19 mouse cellular contexts compared by ENCODE assay signal in genomic region chr5:89061097-89061496, GRCm38 (mm10).
"Had no signal": no experiment of that assay in that cellular context is flagged by ENCODE, and none has a peak within 500 bp of the region (broad histone marks: within the 10 kb centered on the region; RNA-seq: fewer than 3 reads in every experiment).

No protein-coding gene starts in this region.

- H3K27me3 ChIP-seq: lung, embryonic 15.5 days; midbrain, embryonic 13.5 days; midbrain, embryonic 15.5 days; neural tube, embryonic 13.5 days; neural tube, embryonic 15.5 days had no signal

- H3K9me3 ChIP-seq: lung, embryonic 15.5 days; midbrain, embryonic 13.5 days; midbrain, embryonic 15.5 days; neural tube, embryonic 13.5 days; neural tube, embryonic 15.5 days had no signal

- H3K9ac ChIP-seq: liver, postnatal 0 days; lung, embryonic 15.5 days; midbrain, embryonic 13.5 days; midbrain, embryonic 15.5 days; neural tube, embryonic 13.5 days; neural tube, embryonic 15.5 days had no signal

- H3K36me3 ChIP-seq: lung, embryonic 15.5 days; midbrain, embryonic 13.5 days; midbrain, embryonic 15.5 days; neural tube, embryonic 13.5 days; neural tube, embryonic 15.5 days had no signal

- H3K27ac ChIP-seq: lung, embryonic 15.5 days; midbrain, embryonic 13.5 days; midbrain, embryonic 15.5 days; neural tube, embryonic 13.5 days; neural tube, embryonic 15.5 days had no signal

- ATAC-seq: liver, postnatal 0 days; lung, postnatal 0 days; midbrain, embryonic 13.5 days; midbrain, embryonic 15.5 days had no signal

- DNase-seq: liver, postnatal 0 days; lung, adult 2 months; lung, postnatal 4 days; retina, postnatal 1 day; right cerebral cortex, adult 18-20 months; right cerebral cortex, postnatal 25 days; right cerebral cortex, postnatal 4 days; spleen, adult 18-20 months; thymus, adult 18-20 months; thymus, postnatal 14 days; thymus, postnatal 36 days had no signal

- H3K4me2 ChIP-seq: lung, embryonic 15.5 days; midbrain, embryonic 11.5 days; midbrain, embryonic 13.5 days; midbrain, embryonic 15.5 days; neural tube, embryonic 13.5 days; neural tube, embryonic 15.5 days had no signal

- H3K4me1 ChIP-seq: lung, embryonic 15.5 days; midbrain, embryonic 13.5 days; midbrain, embryonic 15.5 days; neural tube, embryonic 13.5 days; neural tube, embryonic 15.5 days had no signal

- H3K4me3 ChIP-seq: lung, embryonic 15.5 days; midbrain, embryonic 13.5 days; midbrain, embryonic 15.5 days; myocyte; neural tube, embryonic 13.5 days; neural tube, embryonic 15.5 days had no signal
